Mouse (Mus musculus) CH12.LX (cell line): ENCODE measurements around the gene Cd38.

Experiments used
- CHD2 ChIP-seq: IDR thresholded peaks from 2 replicates; pipeline ENCODE4 v1.6.1; 2011; ENCODE audit warnings: low read length, improper control_type of control experiment
- CTCF ChIP-seq, 2 experiments: IDR thresholded peaks in 1 of 2; conservative IDR thresholded peaks in 1 of 2; 2 replicates each; pipeline ENCODE4 v1.5.1; 2011 to 2012; ENCODE audit warnings: low read depth in 2 of 2, low read length in 2 of 2, improper control_type of control experiment in 1 of 2, inconsistent platforms in 1 of 2, mild to moderate bottlenecking in 1 of 2, moderate library complexity in 1 of 2
- E2F4 ChIP-seq: IDR thresholded peaks from 2 replicates; pipeline ENCODE4 v1.6.1; 2011; ENCODE audit warnings: low read depth, low read length, improper control_type of control experiment; ENCODE audit not compliant: insufficient replicate concordance
- EP300 ChIP-seq: IDR thresholded peaks from 2 replicates; pipeline ENCODE4 v1.6.1; 2011; ENCODE audit warnings: low read length, improper control_type of control experiment
- MYC ChIP-seq: IDR thresholded peaks from 2 replicates; pipeline ENCODE4 v1.6.1; 2011; ENCODE audit warnings: low read depth, mild to moderate bottlenecking, improper control_type of control experiment, low read length
- POLR2A ChIP-seq: IDR thresholded peaks from 2 replicates; pipeline ENCODE4 v1.6.1; 2011; ENCODE audit warnings: low read depth, mild to moderate bottlenecking, improper control_type of control experiment, low read length
- RAD21 ChIP-seq: IDR thresholded peaks from 2 replicates; pipeline ENCODE4 v1.6.1; 2011; ENCODE audit warnings: low read depth, mild to moderate bottlenecking, low read length, improper control_type of control experiment, moderate library complexity
- USF1 ChIP-seq: IDR thresholded peaks from 2 replicates; pipeline ENCODE4 v1.6.1; 2014; ENCODE audit warnings: low read depth, mild to moderate bottlenecking, inconsistent platforms, low read length, improper control_type of control experiment

GRCm38 (mm10) chr5:43853868-43854488 lies 14.4 kb upstream of the Cd38 start:
- no peak for TF ChIP-seq MYC
- no peak for TF ChIP-seq POLR2A
- no peak for TF ChIP-seq E2F4
- TF ChIP-seq RAD21 = no peak
- no peak for TF ChIP-seq CTCF (conservative IDR thresholded peaks at IDR 0.05 in 1 of 2, IDR thresholded peaks at IDR 0.05 in 1 of 2; ENCODE audit: low read depth in 2 of 2, low read length in 2 of 2)
- TF ChIP-seq USF1 = no peak
- TF ChIP-seq EP300 = no peak
- TF ChIP-seq CHD2 = no peak
